Mouse (Mus musculus) E14TG2a.4 (cell line): ENCODE data around the gene Majin.

Source experiments
- CTCF ChIP-seq: conservative IDR thresholded peaks from 2 replicates; pipeline ENCODE4 v1.5.1; 2014; ENCODE audit warnings: low read length
- NANOG ChIP-seq: IDR thresholded peaks from 2 replicates; pipeline ENCODE4 v1.6.1; 2014; ENCODE audit warnings: borderline replicate concordance, low read length, mixed read lengths
- POU5F1 ChIP-seq: IDR thresholded peaks from 2 replicates; pipeline ENCODE4 v1.6.1; 2014; ENCODE audit warnings: low read length, borderline replicate concordance

DNA sequence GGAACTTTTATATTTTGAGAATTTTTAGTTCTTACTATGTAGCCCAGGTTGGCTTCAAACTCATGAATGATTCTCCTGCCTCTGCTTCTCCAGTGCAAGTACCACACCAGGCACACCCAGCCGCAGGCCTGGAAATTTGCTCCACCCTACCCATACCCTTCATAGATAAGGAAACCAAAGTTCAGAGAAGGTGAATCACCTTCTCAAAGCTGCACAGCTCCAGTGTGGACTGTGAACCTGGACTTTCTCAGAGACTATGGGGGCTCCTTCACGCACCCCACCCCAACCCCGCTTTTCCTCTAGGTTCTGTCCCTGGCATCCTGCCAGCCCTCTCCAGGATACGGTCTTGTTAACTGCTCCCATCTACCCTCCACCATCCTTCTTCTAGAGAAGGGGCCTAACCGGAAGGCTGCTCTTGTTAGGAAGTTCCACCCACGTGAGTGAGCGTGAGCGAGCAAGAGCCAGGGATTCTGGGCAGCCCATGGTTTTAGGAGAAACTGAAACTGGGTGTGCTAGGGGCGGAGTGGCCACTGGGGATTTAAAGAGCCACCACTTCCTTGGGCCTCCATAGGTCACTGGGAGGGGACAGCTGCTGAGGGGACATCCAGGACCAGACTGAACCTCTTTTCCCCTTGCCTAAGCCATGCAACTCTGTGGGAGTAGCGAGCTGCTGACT is 20.2 kb upstream of the Majin start:
- TF ChIP-seq CTCF (no peak), NANOG (no peak), POU5F1 (no peak)
